In the genomic region with DNA sequence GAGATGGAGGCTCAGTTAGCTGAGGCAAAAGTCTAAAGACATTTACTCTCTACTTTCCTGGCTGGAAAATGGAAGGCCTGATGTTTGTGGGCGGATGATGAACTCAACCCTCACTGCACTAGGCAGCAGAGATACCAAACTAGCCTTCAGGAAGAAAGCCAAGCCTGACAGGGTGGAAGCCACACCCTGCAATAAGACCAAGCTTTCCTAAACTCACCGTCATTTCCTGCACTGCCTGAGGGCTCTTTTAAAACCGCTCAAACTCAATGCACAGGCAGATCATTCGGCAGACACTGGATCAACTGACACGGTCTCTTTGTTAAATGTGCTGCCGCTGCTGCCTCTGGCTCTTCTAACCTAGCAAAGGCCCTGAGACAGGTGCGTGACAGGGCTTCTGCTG, we compare ENCODE assay signal across 13 mouse cellular contexts. TPM values are rescaled to one million over a fixed set of nuclear protein-coding genes. Genes with fewer than 3 reads are reported as not detected.
DNase-seq lines count a peak whose midpoint lies in the region; ATAC-seq and TF ChIP-seq lines count a peak whose summit lies in the region.
"Had no signal": no experiment of that assay in that cellular context is flagged by ENCODE, and none has a peak within 500 bp of the region (broad histone marks: within the 10 kb centered on the region; RNA-seq: fewer than 3 reads in every experiment).

No protein-coding gene starts in this region.

- H3K4me1 ChIP-seq in kidney, adult 2 months (ENCODE audit: control insufficient read depth, insufficient read depth, low read length), result no peaks in the 10 kb centered on the region
- H3K4me1 ChIP-seq: limb, embryonic 12.5 days had no signal

- no peaks in the 10 kb centered on the region for H3K36me3 ChIP-seq in kidney, adult 2 months (ENCODE audit: control insufficient read depth, insufficient read depth, low read length)
- H3K36me3 ChIP-seq: forebrain, embryonic 10.5 days; G1E; limb, embryonic 12.5 days had no signal

- no peak for TF ChIP-seq POLR2A in kidney, adult 2 months (IDR thresholded peaks at IDR 0.05; ENCODE audit: low read depth, low read length)

- no peak overlapping the region for H3K4me3 ChIP-seq in kidney, adult 2 months (ENCODE audit: insufficient read depth, low read depth, low read length)
- H3K4me3 ChIP-seq: forebrain, embryonic 10.5 days; limb, embryonic 12.5 days had no signal

- peak; percentile 5 for DNase-seq in kidney, adult 2 months
- DNase-seq in kidney, adult 18-20 months, result no peak
- DNase-seq in lung, postnatal 14 days, result peak; percentile 43
- DNase-seq in adrenal gland, postnatal 4 days (ENCODE audit: low spot score in 2 of 2), result no peak
- no peak for DNase-seq in left cerebral cortex, adult 18-20 months (ENCODE audit: low spot score in 2 of 2)
- DNase-seq: adrenal gland, adult 2 months; lung, embryonic 14.5 days had no signal

- WGBS in kidney, adult 2 months, result 62% methylated on average over 7 of the region's 7 CpGs

- no peaks in the 10 kb centered on the region for H3K27me3 ChIP-seq in kidney, adult 2 months (replicated peaks; ENCODE audit: control insufficient read depth, insufficient read depth, low read length)
- H3K27me3 ChIP-seq: limb, embryonic 12.5 days had no signal

- ATAC-seq in activated CD4-positive, CD25-positive, alpha-beta regulatory T cell, adult 4 months, result peak; percentile 40
- ATAC-seq in erythroblast, adult 5-6 weeks (replicated peaks; ENCODE audit: low FRiP score, poor library complexity, severe bottlenecking), result no peak
- ATAC-seq: hindbrain, embryonic 16.5 days had no signal

- no peak overlapping the region for H3K27ac ChIP-seq in kidney, adult 2 months (ENCODE audit: insufficient read depth, low read depth, low read length)
- H3K27ac ChIP-seq: forebrain, embryonic 10.5 days; limb, embryonic 12.5 days had no signal

- no peak for TF ChIP-seq CTCF in kidney, adult 2 months (conservative IDR thresholded peaks at IDR 0.05; ENCODE audit: insufficient read depth, insufficient read length, low read depth, low read length)

RNA-seq across cellular contexts. Expression of a gene that starts 50.4 kb away (rescaled TPM):
- polyA plus RNA-seq in kidney, adult 2 months (2012; rRNA removed), result 0.58 and 0.64 TPM in 2 replicates
- under 1 TPM in 1 of 2 experiments, not detected in 1; 0.19 TPM for polyA plus RNA-seq in activated CD4-positive, CD25-positive, alpha-beta regulatory T cell, adult 4 months (2017; shearing (Covaris generic))
- total RNA-seq in adrenal gland, postnatal 4 days (2021), result 1 to 10 TPM; 5.1 TPM
- not detected in 2 replicates for total RNA-seq in erythroblast, adult 5-6 weeks (2015; ENCODE audit: low replicate concordance)
- not detected in 2 replicates for total RNA-seq in erythroblast, adult 5-6 weeks (2017; ENCODE audit: low replicate concordance)
- total RNA-seq in left cerebral cortex, adult 18-20 months (2021), result 10 to 100 TPM; 11.0 to 11.1 TPM
- polyA plus RNA-seq: G1E had no signal

Comparison
In these comparisons a context has a peak if more than half of its experiments do, and no peak if none do; other contexts are left out.
1. DNase-seq: peak in kidney, adult 2 months (single experiment) and lung, postnatal 14 days (single experiment); none in kidney, adult 18-20 months (single experiment), adrenal gland, postnatal 4 days (0 of 2) and left cerebral cortex, adult 18-20 months (0 of 2).
2. RNA of a gene that starts 50.4 kb away (total RNA-seq): 11.0 to 11.1 TPM in left cerebral cortex, adult 18-20 months and 5.1 TPM in adrenal gland, postnatal 4 days; not detected in erythroblast, adult 5-6 weeks; every median in the first group is over 4 times any median in the second.